Mouse (Mus musculus) heart, embryonic 16.5 days (tissue): ENCODE data around the gene Phldb1. TPM values are rescaled to one million over a fixed set of nuclear protein-coding genes. Genes with fewer than 3 reads are reported as not detected.
"Not testable (repeated sequence)": the region's sequence is repeated elsewhere in the genome, so short reads cannot be mapped to it uniquely, and the experiment has no call there.

ENCODE experiments used
- ATAC-seq: fragments of 200-750 bp; cut with Nextera tagmentation; replicated peaks from 2 replicates; pipeline ENCODE4 v1.8.0; 2017; ENCODE audit warnings: moderate number of reproducible peaks; ENCODE audit not compliant: insufficient read depth, low FRiP score; ENCODE audit errors: extremely low read depth
- H3K27ac ChIP-seq: fragments of 300-500 bp; sonication (generic); 2 replicates; pipeline ENCODE4 v1.5.1; 2014; ENCODE audit warnings: mild to moderate bottlenecking, low read length, control low read depth, moderate library complexity
- H3K27me3 ChIP-seq: fragments of 300-500 bp; sonication (generic); 2 replicates; pipeline ENCODE4 v1.6.1; 2014; ENCODE audit warnings: low read length, mixed read lengths; ENCODE audit not compliant: control insufficient read depth, insufficient read depth
- H3K36me3 ChIP-seq: fragments of 300-500 bp; sonication (generic); 2 replicates; pipeline ENCODE4 v1.6.1; 2014; ENCODE audit not compliant: control insufficient read depth, insufficient read depth
- H3K4me1 ChIP-seq: fragments of 300-500 bp; sonication (generic); 2 replicates; pipeline ENCODE4 v1.6.1; 2014; ENCODE audit warnings: low read length, mixed read lengths; ENCODE audit not compliant: control insufficient read depth, insufficient read depth
- H3K4me2 ChIP-seq: fragments of 300-500 bp; sonication (generic); 2 replicates; pipeline ENCODE4 v1.6.1; 2014; ENCODE audit warnings: low read depth, mild to moderate bottlenecking, control low read depth, low read length
- H3K4me3 ChIP-seq: fragments of 300-500 bp; sonication (generic); 2 replicates; pipeline ENCODE4 v1.5.1; 2014; ENCODE audit warnings: mild to moderate bottlenecking, control low read depth, low read length
- H3K9ac ChIP-seq: fragments of 300-500 bp; sonication (generic); 2 replicates; pipeline ENCODE4 v1.6.1; 2014; ENCODE audit warnings: low read length, control low read depth
- H3K9me3 ChIP-seq: fragments of 300-500 bp; sonication (generic); replicated peaks from 2 replicates; pipeline ENCODE4 v1.6.1; 2016; ENCODE audit warnings: low read length; ENCODE audit not compliant: control insufficient read depth
- WGBS: fragments of 180-500 bp; shearing (Covaris S2); extraction: QIAGEN DNeasy Blood & Tissue Kit; methylation state at CpG from one replicate; pipeline ENCODE4 v1.1.7; 2014; 5-methylcytosine and 5-hydroxymethylcytosine counted together
- polyA plus RNA-seq: library from polyadenylated mRNA; unstranded; fragments of >200 nt; fragmentation: Nextera tagmentation; extraction: Ambion mirVana; gene quantifications from 2 replicates; pipeline ENCODE4 v1.2.1, GENCODE M21; 2015

Phldb1 gene
- polyA plus RNA-seq, 1 experiment from 2014 or later: 25.9 TPM

- ATAC-seq: no peak
- H3K4me3 ChIP-seq: no peak overlapping the region
- H3K27ac ChIP-seq: no peak overlapping the region
- H3K4me1 ChIP-seq: peaks cover 2% of the 10 kb centered on the region
- no peaks in the 10 kb centered on the region for H3K9me3 ChIP-seq
- WGBS: 79% methylated on average over 2 of the region's 2 CpGs
- H3K36me3 ChIP-seq: no peaks in the 10 kb centered on the region
- no peak overlapping the region for H3K4me2 ChIP-seq
- H3K27me3 ChIP-seq: no peaks in the 10 kb centered on the region
- no peak overlapping the region for H3K9ac ChIP-seq
Measured at GRCm38 (mm10) chr9:44644186-44644585, 90.8 kb downstream of the Phldb1 start.

- Histone ChIP-seq H3K27me3 (no peaks in the 10 kb centered on the region), H3K4me3 (no peak overlapping the region), H3K4me1 (peaks cover 2% of the 10 kb centered on the region), H3K9me3 (no peaks in the 10 kb centered on the region), H3K36me3 (peaks cover 5% of the 10 kb centered on the region), H3K27ac (no peak overlapping the region), H3K4me2 (no peak overlapping the region), H3K9ac (no peak overlapping the region)
- no peak for ATAC-seq
- WGBS: 91% methylated on average over 7 of the region's 7 CpGs
Measured at GRCm38 (mm10) chr9:44643103-44643502, 91.9 kb downstream of the Phldb1 start.

- Histone ChIP-seq H3K4me2 (no peak overlapping the region), H3K27me3 (no peaks in the 10 kb centered on the region), H3K27ac (no peak overlapping the region), H3K36me3 (peaks cover 11% of the 10 kb centered on the region), H3K9me3 (no peaks in the 10 kb centered on the region), H3K4me1 (peaks cover 2% of the 10 kb centered on the region), H3K9ac (no peak overlapping the region), H3K4me3 (no peak overlapping the region)
- WGBS: 94% methylated on average over 2 of the region's 2 CpGs
- no peak for ATAC-seq
Measured at GRCm38 (mm10) chr9:44641616-44642015, 93.4 kb downstream of the Phldb1 start.

GRCm38 (mm10) chr9:44640646-44641357, 94.2 kb downstream of the Phldb1 start:
- Histone ChIP-seq H3K27ac (no peak overlapping the region), H3K27me3 (no peaks in the 10 kb centered on the region), H3K9me3 (no peaks in the 10 kb centered on the region), H3K36me3 (peaks cover 18% of the 10 kb centered on the region), H3K4me1 (peaks cover 2% of the 10 kb centered on the region), H3K9ac (no peak overlapping the region), H3K4me3 (no peak overlapping the region), H3K4me2 (no peak overlapping the region)
- 87% methylated on average over 3 of the region's 3 CpGs for WGBS
- no peak for ATAC-seq

GRCm38 (mm10) chr9:44640028-44640427, 95.0 kb downstream of the Phldb1 start:
- H3K27ac ChIP-seq, H3K4me3 ChIP-seq, H3K4me2 ChIP-seq, H3K9me3 ChIP-seq, H3K27me3 ChIP-seq, H3K4me1 ChIP-seq, ATAC-seq, H3K9ac ChIP-seq: not testable (repeated sequence)
- 48% methylated on average over 1 of the region's 1 CpGs for WGBS
- peaks cover 24% of the 10 kb centered on the region for H3K36me3 ChIP-seq

- peaks cover 35% of the 10 kb centered on the region for H3K36me3 ChIP-seq
- not testable (repeated sequence) for H3K4me2 ChIP-seq, H3K9ac ChIP-seq, H3K4me1 ChIP-seq, H3K9me3 ChIP-seq, H3K4me3 ChIP-seq, H3K27ac ChIP-seq, ATAC-seq, H3K27me3 ChIP-seq
- WGBS: 84% methylated on average over 9 of the region's 9 CpGs
Measured at GRCm38 (mm10) chr9:44638726-44639125, 96.3 kb downstream of the Phldb1 start.

GRCm38 (mm10) chr9:44637551-44638169, 97.3 kb downstream of the Phldb1 start:
- ATAC-seq: peak; percentile 52; the same call in 1 of the 2 replicates
- Histone ChIP-seq H3K4me1 (peaks cover 2% of the 10 kb centered on the region), H3K9ac (no peak overlapping the region), H3K4me2 (no peak overlapping the region), H3K4me3 (no peak overlapping the region), H3K9me3 (no peaks in the 10 kb centered on the region), H3K27me3 (no peaks in the 10 kb centered on the region), H3K36me3 (peaks cover 40% of the 10 kb centered on the region), H3K27ac (peak overlapping the region; percentile 29; the same call in 1 of the 2 replicates)
- WGBS: 46% methylated on average over 15 of the region's 15 CpGs

Other genes with a start within 250 kb of the Phldb1 start
- gene Cxcr5, start 173.3 kb downstream of the Phldb1 start, polyA plus RNA-seq: 0.17 and 0.35 TPM in 2 replicates
- 9.2 and 10.5 TPM in 2 replicates for gene Ddx6, start 130.3 kb downstream of the Phldb1 start, polyA plus RNA-seq
- 0.07 TPM in 1 of 2 replicates, not detected in the other for gene Treh, start 62.0 kb downstream of the Phldb1 start, polyA plus RNA-seq
- 120 and 132 TPM in 2 replicates for gene Arcn1, start 32.6 kb upstream of the Phldb1 start, polyA plus RNA-seq
- 56.9 and 65.2 TPM in 2 replicates for gene Ift46, start 32.7 kb upstream of the Phldb1 start, polyA plus RNA-seq
- gene Tmem25, start 64.1 kb upstream of the Phldb1 start, polyA plus RNA-seq: 2.7 TPM in 2 replicates
- gene Ttc36, start 67.9 kb upstream of the Phldb1 start, polyA plus RNA-seq: 0.39 and 1.1 TPM in 2 replicates
- gene Kmt2a, start 146.1 kb upstream of the Phldb1 start, polyA plus RNA-seq: 7.7 and 8.2 TPM in 2 replicates
- gene Atp5l, start 185.5 kb upstream of the Phldb1 start, polyA plus RNA-seq: 1,180 and 1,367 TPM in 2 replicates
- gene Ube4a, start 230.4 kb upstream of the Phldb1 start, polyA plus RNA-seq: 16.8 and 17.7 TPM in 2 replicates
- gene Cd3g, start 245.2 kb upstream of the Phldb1 start, polyA plus RNA-seq: 37.6 and 99.6 TPM in 2 replicates
- 11.7 and 30.7 TPM in 2 replicates for gene Cd3d, start 246.6 kb upstream of the Phldb1 start, polyA plus RNA-seq